Mouse (Mus musculus): ENCODE measurements around the gene Ralgps2.

Gene Ralgps2

DNA sequence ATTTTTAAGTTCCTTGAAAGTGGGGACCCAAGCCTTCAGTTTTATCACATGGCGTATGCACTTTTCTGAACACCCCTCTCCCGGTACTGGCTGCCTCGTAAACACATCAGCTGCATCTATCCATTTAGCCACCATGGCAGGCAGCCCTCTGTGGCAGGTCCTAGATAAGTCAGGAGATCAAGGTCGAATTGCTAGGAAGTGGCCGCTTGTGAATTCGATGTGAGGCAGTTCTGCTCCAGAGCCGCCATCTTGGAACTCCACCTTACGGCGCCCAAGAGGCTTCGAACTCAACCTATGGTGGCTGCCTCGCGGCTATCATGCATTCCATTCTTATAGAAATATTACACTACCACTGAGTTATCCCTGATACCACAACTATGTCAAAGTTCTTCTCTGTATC is 14.8 kb upstream of the Ralgps2 start:
- no peak for DNase-seq

DNA sequence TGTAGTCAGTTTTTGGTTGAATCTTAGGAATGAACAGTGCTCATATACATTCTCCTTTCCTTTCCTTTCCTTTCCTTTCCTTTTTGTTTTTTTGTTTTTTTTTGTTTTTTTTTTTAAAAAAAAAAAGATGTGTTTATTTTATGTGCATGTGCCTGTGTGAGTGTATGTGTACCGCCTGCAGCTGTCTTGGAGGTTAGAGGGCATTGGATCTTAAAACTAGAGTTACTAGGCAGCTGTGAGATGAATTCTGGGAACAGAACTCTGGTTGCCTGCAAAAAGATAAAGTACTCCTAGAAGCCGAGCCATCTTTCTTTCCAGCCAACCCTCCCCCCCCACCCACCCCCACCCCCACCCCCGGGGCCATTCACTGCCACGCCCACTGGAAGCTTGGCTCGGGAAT is 10.9 kb upstream of the Ralgps2 start:
- DNase-seq, result no peak

DNA sequence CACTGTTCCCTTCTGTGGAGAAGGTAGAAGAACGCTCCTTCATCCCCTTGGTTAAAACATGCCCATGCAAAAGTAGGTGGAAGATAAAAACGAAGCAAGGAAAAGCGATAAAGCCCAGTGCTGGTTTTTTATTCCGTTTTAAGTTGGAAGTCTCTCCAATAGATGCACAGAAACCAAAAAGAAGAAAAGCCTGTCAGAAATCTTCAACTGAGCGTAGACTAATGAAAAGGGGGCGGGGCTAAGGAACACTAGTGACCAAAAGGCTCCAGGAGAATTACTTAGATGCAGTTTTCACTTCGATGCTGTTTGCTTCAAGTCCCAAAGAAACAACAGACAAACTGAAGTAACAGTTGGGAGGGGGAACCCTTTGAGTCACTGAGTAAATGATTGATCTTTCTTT is 1.2 kb upstream of the Ralgps2 start:
- DNase-seq, result no peak

- DNase-seq, result no peak
These were observed 706 bp upstream of the Ralgps2 start for GRCm38 (mm10) chr1:156940142-156940522.

GRCm38 (mm10) chr1:156938705-156939242 is 652 bp downstream of the Ralgps2 start:
- peak; percentile 87 for DNase-seq

DNA sequence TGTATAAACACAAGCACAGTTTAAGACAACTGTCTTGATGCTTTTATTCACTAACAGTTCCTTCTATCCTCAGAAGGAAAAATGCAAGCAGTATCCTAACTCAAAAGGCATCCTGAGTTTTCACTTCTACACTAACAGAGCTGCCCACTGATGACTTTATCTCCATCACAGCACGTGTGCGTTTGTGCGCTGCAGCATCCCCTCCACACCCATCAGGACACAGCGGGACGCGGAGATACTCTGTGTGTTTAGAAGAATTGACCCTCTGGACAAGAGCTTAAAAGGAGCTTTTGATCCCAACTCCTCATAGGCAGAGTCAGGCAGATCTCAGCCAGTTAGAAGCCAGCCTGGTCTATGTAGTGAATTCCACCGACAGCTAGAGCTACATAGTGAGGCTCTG is 2.0 kb downstream of the Ralgps2 start:
- DNase-seq, result no peak

GRCm38 (mm10) chr1:156933712-156934111 is 5.7 kb downstream of the Ralgps2 start:
- no peak for DNase-seq

- no peak for DNase-seq
These were observed 7.2 kb downstream of the Ralgps2 start for GRCm38 (mm10) chr1:156932036-156932774.

DNA sequence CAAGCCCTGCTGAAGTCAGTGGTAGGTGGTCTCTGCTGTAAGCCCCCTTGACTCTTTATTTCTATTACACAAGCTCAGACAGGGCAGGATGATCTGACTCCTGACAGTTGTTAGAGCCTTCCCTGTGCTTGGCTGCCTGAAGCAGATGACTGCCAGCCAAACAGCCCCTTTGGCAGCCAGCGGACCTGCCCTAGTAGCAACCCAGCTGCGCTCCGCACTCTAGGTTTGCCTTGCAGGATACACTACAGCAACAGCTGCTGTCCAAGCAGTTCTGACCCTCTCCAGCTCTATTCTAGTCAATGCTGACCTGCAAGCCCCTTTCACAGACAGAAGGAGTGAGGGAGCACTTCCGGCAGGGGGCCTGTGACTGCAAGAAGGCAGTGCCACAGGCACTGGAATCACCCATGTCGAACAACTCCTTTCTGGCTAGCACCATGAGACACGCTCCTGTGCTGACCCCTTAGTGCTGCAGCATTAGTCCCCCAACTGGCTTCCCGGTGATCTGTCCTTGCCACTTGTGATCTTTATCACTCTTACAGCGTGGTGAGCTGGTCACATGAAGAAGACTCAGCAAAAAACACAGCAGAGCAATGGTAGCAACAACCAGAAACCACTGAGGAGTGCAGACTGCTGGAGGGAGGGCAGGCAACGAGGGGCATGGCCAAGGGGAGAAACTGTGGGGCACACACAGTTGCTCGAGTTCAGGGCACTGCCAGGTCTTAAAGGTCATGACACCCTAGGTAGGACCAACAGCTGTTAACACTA is 8.1 kb downstream of the Ralgps2 start:
- DNase-seq, result no peak

- DNase-seq, result no peak
These were observed 9.2 kb downstream of the Ralgps2 start for GRCm38 (mm10) chr1:156930263-156930662.

- no peak for DNase-seq
These were observed 11.2 kb downstream of the Ralgps2 start for GRCm38 (mm10) chr1:156928255-156928654.

DNA sequence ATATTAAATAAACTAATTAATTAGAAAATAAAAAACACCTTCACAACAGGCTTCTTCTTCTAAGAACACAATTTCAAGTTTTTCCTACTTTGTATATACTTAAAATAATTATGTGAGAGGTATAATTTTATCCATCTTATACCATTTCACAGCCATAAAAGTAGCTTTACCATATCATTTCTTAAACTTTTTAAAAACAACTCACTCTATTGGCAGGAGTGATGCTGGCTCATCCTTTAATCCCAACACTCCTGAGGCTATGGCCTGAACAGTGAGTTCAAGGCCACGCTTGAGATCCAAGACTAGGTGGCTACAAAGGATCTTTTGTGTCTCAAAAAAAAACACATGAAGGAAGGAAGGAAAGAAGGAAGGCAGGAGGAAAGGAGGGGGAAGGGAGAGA is 15.9 kb downstream of the Ralgps2 start:
- DNase-seq, result no peak

DNA sequence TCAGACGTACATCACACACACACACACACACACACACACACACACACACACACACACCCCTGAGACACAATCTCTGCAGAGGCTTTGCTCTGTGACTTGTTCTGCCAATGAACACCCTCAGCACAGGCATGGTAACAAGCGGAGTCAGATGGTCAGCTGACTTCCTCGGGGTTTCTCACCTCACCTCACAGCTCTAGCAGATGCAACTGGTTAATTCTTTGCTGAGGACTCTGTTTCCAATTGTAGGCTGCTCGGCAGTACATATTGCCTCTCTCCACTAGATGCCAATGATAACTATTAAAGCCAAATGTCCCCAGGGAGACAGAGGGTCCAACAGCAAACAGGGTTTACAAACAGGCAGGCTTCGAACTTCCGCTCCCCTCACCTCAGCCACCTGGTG is 16.5 kb downstream of the Ralgps2 start:
- no peak for DNase-seq

GRCm38 (mm10) chr1:156921290-156921994 is 18.0 kb downstream of the Ralgps2 start:
- no peak for DNase-seq

DNA sequence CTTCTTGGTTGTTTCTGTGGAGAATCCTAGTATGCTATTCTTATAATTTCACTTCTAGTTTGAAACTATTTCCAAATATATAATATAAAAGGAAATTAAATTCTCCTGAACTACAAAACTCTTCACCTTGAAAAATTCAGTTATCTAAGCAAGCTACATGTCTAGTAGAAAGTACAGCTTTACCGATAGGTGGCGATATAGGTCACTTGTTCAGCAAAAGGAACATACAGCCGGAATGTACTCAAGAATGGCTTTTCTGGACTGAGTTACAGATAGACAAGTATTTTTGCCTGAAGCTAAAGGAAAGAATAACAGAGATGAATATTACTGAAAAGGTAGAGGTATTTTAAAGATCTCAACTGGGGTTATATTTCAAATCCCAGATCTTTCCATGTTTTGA is 22.0 kb downstream of the Ralgps2 start:
- DNase-seq, result peak; percentile 43

DNA sequence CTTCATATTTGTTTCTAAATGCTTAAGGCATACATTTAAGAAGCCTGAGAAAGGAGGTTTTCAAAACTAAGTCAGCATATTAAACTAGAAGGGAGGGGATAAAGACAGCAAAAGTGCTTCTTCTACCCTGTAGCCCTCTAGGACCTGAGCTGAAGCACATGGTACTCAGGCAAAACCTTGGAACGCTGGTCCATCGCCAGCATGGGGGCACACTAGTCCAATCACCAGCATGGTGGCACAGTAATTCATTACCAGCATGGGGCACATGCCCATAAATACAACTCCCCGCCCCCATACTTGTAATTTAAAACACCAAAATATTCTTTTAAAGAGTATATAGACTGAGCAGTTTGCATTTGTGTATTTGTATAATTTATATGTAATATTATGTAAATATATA is 23.1 kb downstream of the Ralgps2 start:
- no peak for DNase-seq

GRCm38 (mm10) chr1:156914942-156915341 is 24.5 kb downstream of the Ralgps2 start:
- DNase-seq, result no peak

DNA sequence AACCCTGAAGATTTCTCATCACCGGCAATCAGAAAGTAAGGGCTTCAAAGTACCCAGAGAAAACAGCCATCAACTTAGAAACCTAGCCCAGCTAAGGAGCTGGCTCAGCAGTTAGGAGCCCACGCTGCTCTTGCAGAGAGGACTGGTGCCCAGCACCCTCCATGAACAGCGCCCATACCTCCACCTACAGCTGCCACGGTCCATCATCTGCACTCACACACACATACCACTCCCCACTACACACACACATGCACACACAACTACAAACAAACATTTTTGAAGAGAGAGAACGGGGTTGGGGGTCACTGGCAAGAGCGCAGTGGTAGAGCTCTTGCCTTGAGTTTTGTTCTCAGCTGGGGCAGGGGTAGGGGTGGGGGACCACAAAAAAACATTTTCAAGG is 26.2 kb downstream of the Ralgps2 start:
- DNase-seq, result no peak

- DNase-seq, result no peak
These were observed 28.5 kb downstream of the Ralgps2 start for GRCm38 (mm10) chr1:156910948-156911347.

DNA sequence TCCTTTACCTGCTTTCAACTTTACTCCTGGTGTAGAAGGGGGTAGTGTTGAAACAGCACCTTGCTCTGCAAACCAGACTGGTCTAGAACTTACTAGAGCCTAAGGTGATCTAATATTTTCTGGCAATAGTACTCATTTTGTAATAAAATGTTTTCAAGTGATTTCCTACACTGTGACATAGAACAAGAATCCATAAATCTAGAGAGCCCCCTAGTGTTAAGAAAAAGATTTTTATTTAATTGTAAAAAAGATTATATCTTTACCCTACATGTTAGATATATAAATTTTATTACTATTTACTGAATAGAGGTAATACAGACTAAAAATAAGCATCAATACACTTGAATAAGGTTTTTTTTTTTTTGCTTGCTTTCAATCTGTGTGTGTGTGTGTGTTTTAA is 29.6 kb downstream of the Ralgps2 start:
- DNase-seq, result no peak

DNA sequence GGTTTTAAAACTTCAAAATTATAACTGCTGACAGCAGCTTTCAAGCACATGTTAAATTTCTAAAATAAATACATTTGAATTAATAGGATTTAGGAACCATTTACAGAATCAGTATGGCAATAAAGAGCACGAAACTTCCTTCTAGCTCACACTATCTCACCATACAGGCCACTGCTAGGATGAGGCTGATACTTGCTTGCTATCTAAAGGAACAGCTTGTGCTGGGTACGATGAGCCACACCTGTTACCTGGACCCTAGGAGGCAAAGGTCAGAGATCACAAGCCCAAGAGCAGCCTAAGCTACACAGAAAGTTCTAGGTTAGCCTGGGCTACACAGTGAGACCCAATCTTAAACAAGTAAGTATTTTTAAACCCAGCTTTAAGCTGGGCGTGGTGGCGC is 30.2 kb downstream of the Ralgps2 start:
- DNase-seq, result no peak

DNA sequence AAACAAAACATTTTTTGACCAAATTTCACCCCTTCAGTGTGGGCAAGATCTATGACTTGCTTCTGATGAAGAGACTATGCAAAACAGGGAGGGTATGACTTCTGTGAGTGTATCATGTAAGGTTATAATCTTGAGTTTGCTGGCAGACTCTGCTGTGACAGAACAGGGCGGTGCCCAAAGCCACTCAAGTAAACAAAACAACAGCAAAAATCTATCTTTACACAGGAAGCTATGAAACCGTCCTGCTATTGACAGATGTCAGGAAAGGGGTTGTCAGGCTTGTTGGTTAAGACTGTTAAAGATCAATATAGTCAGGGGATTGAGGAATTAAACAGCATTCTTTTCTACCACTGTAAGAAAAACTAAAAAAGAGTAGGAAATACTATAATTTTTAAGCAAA is 33.8 kb downstream of the Ralgps2 start:
- DNase-seq, result no peak

- DNase-seq, result no peak
These were observed 35.5 kb downstream of the Ralgps2 start for GRCm38 (mm10) chr1:156903899-156904298.

GRCm38 (mm10) chr1:156901689-156902088 is 37.7 kb downstream of the Ralgps2 start:
- no peak for DNase-seq

Data from right cerebral cortex, adult 18-20 months (tissue).